Mouse (Mus musculus) lung, postnatal 0 days (tissue): ENCODE data around the gene Rab34. TPM values are rescaled to one million over a fixed set of nuclear protein-coding genes. Genes with fewer than 3 reads are reported as not detected.

Experiments used
- ATAC-seq: fragments of 200-750 bp; cut with Nextera tagmentation; 2 replicates; pipeline ENCODE4 v1.8.0; 2017; ENCODE audit warnings: moderate library complexity
- DNase-seq: peaks from one replicate; pipeline ENCODE4 v3.0.0-alpha.2; 2016; ENCODE audit warnings: low spot score
- H3K27ac ChIP-seq: fragments of 300-500 bp; sonication (generic); 2 replicates; pipeline ENCODE4 v1.5.1; 2014; ENCODE audit warnings: antibody characterized with exemption, mild to moderate bottlenecking, low read length, mixed read lengths
- H3K27me3 ChIP-seq: fragments of 300-500 bp; sonication (generic); replicated peaks from 2 replicates; pipeline ENCODE4 v1.6.1; 2014; ENCODE audit warnings: low read length, mixed read lengths; ENCODE audit not compliant: insufficient read depth
- H3K36me3 ChIP-seq: fragments of 300-500 bp; sonication (generic); 2 replicates; pipeline ENCODE4 v1.6.1; 2014; ENCODE audit warnings: low read length, mixed read lengths; ENCODE audit not compliant: insufficient read depth
- H3K4me1 ChIP-seq: fragments of 300-500 bp; sonication (generic); 2 replicates; pipeline ENCODE4 v1.6.1; 2014; ENCODE audit warnings: antibody characterized with exemption, low read depth, low read length, mixed read lengths; ENCODE audit not compliant: insufficient read depth
- H3K4me2 ChIP-seq: fragments of 300-500 bp; sonication (generic); replicated peaks from 2 replicates; pipeline ENCODE4 v1.6.1; 2014; ENCODE audit warnings: low read depth, mild to moderate bottlenecking, low read length, moderate library complexity, mixed read lengths
- H3K4me3 ChIP-seq: fragments of 300-500 bp; sonication (generic); 2 replicates; pipeline ENCODE4 v1.5.1; 2014; ENCODE audit warnings: low read depth, low read length
- H3K9ac ChIP-seq: fragments of 300-500 bp; sonication (generic); replicated peaks from 2 replicates; pipeline ENCODE4 v1.6.1; 2014; ENCODE audit warnings: low read depth, mild to moderate bottlenecking
- H3K9me3 ChIP-seq: fragments of 300-500 bp; sonication (generic); 2 replicates; pipeline ENCODE4 v1.6.1; 2016; ENCODE audit warnings: low read length, mixed read lengths
- CTCF ChIP-seq: IDR thresholded peaks from 2 replicates; pipeline ENCODE4 v1.5.1; 2016; ENCODE audit warnings: antibody characterized with exemption, mild to moderate bottlenecking
- EP300 ChIP-seq: IDR thresholded peaks from 2 replicates; pipeline ENCODE4 v1.6.1; 2016; ENCODE audit warnings: antibody characterized with exemption, mild to moderate bottlenecking, control low read depth
- WGBS: fragments of 180-500 bp; shearing (Covaris S2); extraction: QIAGEN DNeasy Blood & Tissue Kit; methylation state at CpG from one replicate; pipeline ENCODE4 v1.1.7; 2014; 5-methylcytosine and 5-hydroxymethylcytosine counted together
- polyA plus RNA-seq: library from polyadenylated mRNA; unstranded; fragments of >200 nt; fragmentation: Nextera tagmentation; extraction: Ambion mirVana; gene quantifications from 2 replicates; pipeline ENCODE4 v1.2.1, GENCODE M21; 2015

Gene Rab34
- polyA plus RNA-seq, 1 experiment from 2014 or later, result 103 TPM

GRCm38 (mm10) chr11:78160171-78160570, 28.1 kb upstream of the Rab34 start:
- TF ChIP-seq CTCF (no peak), EP300 (no peak)
- Histone ChIP-seq H3K9ac (no peak overlapping the region), H3K4me2 (no peak overlapping the region), H3K9me3 (no peaks in the 10 kb centered on the region), H3K4me3 (no peak overlapping the region), H3K27ac (0 out of 2 replicates have a peak overlapping the region, but pooled peaks have one; percentile 12), H3K36me3 (no peaks in the 10 kb centered on the region), H3K27me3 (no peaks in the 10 kb centered on the region), H3K4me1 (peaks cover 14% of the 10 kb centered on the region; the same call in 1 of the 2 replicates)
- ATAC-seq (no peak), DNase-seq (no peak)
- 73% methylated on average over 18 of the region's 18 CpGs for WGBS

GRCm38 (mm10) chr11:78160675-78161074, 27.6 kb upstream of the Rab34 start:
- 0 out of 2 replicates have a peak overlapping the region, but pooled peaks have one; percentile 12 for H3K27ac ChIP-seq
- no peak overlapping the region for H3K4me2 ChIP-seq
- H3K27me3 ChIP-seq, result no peaks in the 10 kb centered on the region
- DNase-seq (no peak), ATAC-seq (no peak)
- no peak overlapping the region for H3K4me3 ChIP-seq
- TF ChIP-seq EP300, result no peak
- TF ChIP-seq CTCF, result no peak
- H3K9ac ChIP-seq, result no peak overlapping the region
- peaks cover 14% of the 10 kb centered on the region; the same call in 1 of the 2 replicates for H3K4me1 ChIP-seq
- no peaks in the 10 kb centered on the region for H3K9me3 ChIP-seq
- 73% methylated on average over 3 of the region's 3 CpGs for WGBS
- no peaks in the 10 kb centered on the region for H3K36me3 ChIP-seq

GRCm38 (mm10) chr11:78161169-78161568, 27.1 kb upstream of the Rab34 start:
- WGBS, result 76% methylated on average over 14 of the region's 14 CpGs
- H3K27ac ChIP-seq, result no peak overlapping the region
- TF ChIP-seq CTCF (no peak), EP300 (no peak)

DNA sequence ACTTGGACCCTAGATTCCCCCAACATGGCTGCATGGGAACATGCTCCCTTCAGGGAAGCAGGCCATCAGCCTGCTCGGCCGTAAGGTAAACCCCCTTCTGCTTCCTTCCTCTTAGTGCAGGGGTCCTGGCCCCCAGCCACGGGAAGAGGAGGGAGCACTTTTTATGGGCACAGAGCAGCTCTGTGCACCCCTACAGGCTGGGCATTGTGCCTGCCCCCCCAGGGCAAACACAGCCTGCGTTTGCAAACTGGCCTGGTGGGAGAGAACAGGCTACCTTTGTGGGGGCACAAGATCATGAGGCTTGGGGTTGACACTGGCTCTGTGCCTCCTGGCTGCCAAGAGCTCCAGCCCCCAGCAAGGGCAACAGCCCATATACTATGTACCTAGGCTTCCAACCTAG, 26.3 kb upstream of the Rab34 start:
- peaks cover 23% of the 10 kb centered on the region for H3K4me1 ChIP-seq
- peak overlapping the region; percentile 14; the same call in 1 of the 2 replicates for H3K27ac ChIP-seq
- no peak overlapping the region for H3K9ac ChIP-seq
- TF ChIP-seq CTCF, result no peak
- H3K9me3 ChIP-seq, result no peaks in the 10 kb centered on the region
- H3K4me2 ChIP-seq, result no peak overlapping the region
- no peaks in the 10 kb centered on the region for H3K27me3 ChIP-seq
- no peak for DNase-seq
- no peak for ATAC-seq
- H3K4me3 ChIP-seq, result no peak overlapping the region
- WGBS, result 16% methylated on average over 4 of the region's 4 CpGs
- H3K36me3 ChIP-seq, result no peaks in the 10 kb centered on the region

More at GRCm38 (mm10) chr11:78161169-78161568, 27.1 kb upstream of the Rab34 start:
- no peaks in the 10 kb centered on the region for H3K27me3 ChIP-seq
- H3K36me3 ChIP-seq, result no peaks in the 10 kb centered on the region
- H3K9ac ChIP-seq, result no peak overlapping the region
- ATAC-seq (no peak), DNase-seq (no peak)
- H3K4me2 ChIP-seq, result no peak overlapping the region
- H3K4me3 ChIP-seq, result no peak overlapping the region
- H3K9me3 ChIP-seq, result no peaks in the 10 kb centered on the region
- peaks cover 19% of the 10 kb centered on the region for H3K4me1 ChIP-seq

DNA sequence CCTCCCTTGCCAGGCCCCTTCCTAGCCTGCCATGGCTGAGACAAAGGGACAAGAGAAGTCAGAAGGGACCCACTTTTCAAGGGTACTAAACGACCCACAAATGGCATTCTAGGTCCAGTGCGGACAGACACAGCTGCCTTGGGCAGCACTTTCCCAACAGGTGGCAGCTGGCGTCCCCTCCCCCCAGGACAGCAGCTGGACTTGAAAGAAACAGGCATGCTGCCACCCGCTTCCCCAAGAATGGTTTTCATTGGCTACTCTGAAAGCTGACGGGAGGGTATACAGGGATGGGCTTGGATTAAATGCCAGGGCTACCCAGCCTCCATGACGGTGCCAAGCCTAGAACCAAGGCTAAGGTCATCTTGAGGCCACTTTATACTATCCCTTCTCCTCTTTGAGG, 25.7 kb upstream of the Rab34 start:
- 37% methylated on average over 6 of the region's 6 CpGs for WGBS
- H3K9me3 ChIP-seq, result no peaks in the 10 kb centered on the region
- peak overlapping the region; percentile 94; the same call in 1 of the 2 replicates for H3K27ac ChIP-seq
- 0 out of 2 replicates have a peak overlapping the region, but pooled peaks have one; percentile 72 for H3K9ac ChIP-seq
- H3K27me3 ChIP-seq, result no peaks in the 10 kb centered on the region
- no peak overlapping the region; the same call in 1 of the 2 replicates for H3K4me2 ChIP-seq
- DNase-seq (no peak), ATAC-seq (no peak)
- no peak for TF ChIP-seq EP300
- no peak for TF ChIP-seq CTCF
- peaks cover 23% of the 10 kb centered on the region for H3K4me1 ChIP-seq
- no peaks in the 10 kb centered on the region for H3K36me3 ChIP-seq
- no peak overlapping the region for H3K4me3 ChIP-seq

- no peak for DNase-seq
- no peaks in the 10 kb centered on the region for H3K36me3 ChIP-seq
- no peaks in the 10 kb centered on the region for H3K27me3 ChIP-seq
- peak overlapping the region; percentile 94 for H3K27ac ChIP-seq
- H3K4me1 ChIP-seq, result peaks cover 23% of the 10 kb centered on the region
- WGBS, result 62% methylated on average over 2 of the region's 2 CpGs
- H3K9me3 ChIP-seq, result no peaks in the 10 kb centered on the region
- ATAC-seq, result no peak
- 0 out of 2 replicates have a peak overlapping the region, but pooled peaks have one; percentile 72 for H3K9ac ChIP-seq
- H3K4me2 ChIP-seq, result peak overlapping the region; percentile 95
- TF ChIP-seq EP300 (no peak), CTCF (no peak)
- no peak overlapping the region for H3K4me3 ChIP-seq
Measured at GRCm38 (mm10) chr11:78163045-78163444, 25.2 kb upstream of the Rab34 start.
